Mouse (Mus musculus): ENCODE measurements around the gene Whrn. TPM values are rescaled to one million over a fixed set of nuclear protein-coding genes. Genes with fewer than 3 reads are reported as not detected.

The Whrn gene
- polyA plus RNA-seq, 1 experiment: not detected

DNA sequence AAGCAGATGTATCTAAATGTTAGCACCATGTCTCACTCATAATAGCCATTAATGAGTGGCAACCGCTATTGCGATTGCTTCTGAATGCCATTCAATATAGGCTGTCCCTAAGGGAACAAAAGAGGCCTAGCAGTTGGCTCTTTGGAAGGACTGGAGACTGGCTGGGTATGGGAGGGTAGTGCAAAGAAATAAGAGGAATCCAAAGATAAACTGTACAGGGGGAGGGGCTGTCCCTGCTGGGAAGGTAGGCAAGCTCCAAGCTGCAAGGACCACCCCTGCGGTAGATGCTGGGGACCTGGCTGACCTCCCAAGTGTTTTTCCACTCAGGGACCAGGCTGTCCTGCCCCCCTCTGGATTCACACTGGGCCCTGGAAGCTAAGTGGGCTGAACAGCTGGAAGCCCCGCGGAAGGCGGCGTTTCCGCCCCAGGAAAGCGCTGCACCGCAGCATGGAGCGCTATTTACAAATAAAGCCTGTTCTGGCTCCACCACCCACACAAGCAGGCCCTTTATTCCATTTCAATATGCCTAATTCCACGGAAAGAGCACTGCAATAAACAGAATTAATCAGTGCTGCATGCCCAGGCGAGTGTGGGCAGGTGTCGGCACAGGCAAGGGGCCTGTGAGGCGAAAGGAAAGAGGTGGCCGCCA, 36.5 kb downstream of the Whrn start:
- no peak overlapping the region for H3K4me3 ChIP-seq (ENCODE audit: insufficient read depth, low read length)
- TF ChIP-seq POLR2A (IDR thresholded peaks at IDR 0.05; ENCODE audit: borderline replicate concordance, low read depth, low read length) (no peak), CTCF (IDR thresholded peaks at IDR 0.05; ENCODE audit: low read depth, low read length) (no peak)
- no peaks in the 10 kb centered on the region for H3K4me1 ChIP-seq (ENCODE audit: control insufficient read depth, insufficient read depth, low read length)
- H3K27ac ChIP-seq (ENCODE audit: insufficient read depth, low read depth, low read length): no peak overlapping the region

DNA sequence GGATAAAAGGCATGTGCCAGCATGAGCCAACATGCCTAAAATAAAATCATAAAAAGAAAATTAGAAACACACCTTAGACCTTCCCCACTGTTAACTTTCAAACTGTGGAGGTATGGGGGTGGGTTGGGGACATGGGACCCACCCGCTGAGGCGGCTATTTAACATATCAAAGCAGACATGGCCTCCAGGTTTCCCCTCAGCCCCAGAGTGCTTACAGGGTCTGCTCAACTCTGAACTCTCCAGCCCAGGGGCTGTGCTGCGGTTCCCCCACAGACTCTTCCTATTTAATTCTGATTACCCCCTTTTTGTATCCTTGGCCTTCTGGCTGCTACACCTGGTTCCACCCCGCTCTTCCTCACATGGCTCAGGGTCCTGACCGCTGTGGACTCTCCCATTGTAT, 39.2 kb downstream of the Whrn start:
- no peak overlapping the region for H3K27ac ChIP-seq (ENCODE audit: insufficient read depth, low read depth, low read length)
- peaks cover 4% of the 10 kb centered on the region for H3K4me1 ChIP-seq (ENCODE audit: control insufficient read depth, insufficient read depth, low read length)
- H3K4me3 ChIP-seq (ENCODE audit: insufficient read depth, low read length): no peak overlapping the region
- no peak for TF ChIP-seq POLR2A (IDR thresholded peaks at IDR 0.05; ENCODE audit: borderline replicate concordance, low read depth, low read length)
- TF ChIP-seq CTCF (IDR thresholded peaks at IDR 0.05; ENCODE audit: low read depth, low read length): no peak

DNA sequence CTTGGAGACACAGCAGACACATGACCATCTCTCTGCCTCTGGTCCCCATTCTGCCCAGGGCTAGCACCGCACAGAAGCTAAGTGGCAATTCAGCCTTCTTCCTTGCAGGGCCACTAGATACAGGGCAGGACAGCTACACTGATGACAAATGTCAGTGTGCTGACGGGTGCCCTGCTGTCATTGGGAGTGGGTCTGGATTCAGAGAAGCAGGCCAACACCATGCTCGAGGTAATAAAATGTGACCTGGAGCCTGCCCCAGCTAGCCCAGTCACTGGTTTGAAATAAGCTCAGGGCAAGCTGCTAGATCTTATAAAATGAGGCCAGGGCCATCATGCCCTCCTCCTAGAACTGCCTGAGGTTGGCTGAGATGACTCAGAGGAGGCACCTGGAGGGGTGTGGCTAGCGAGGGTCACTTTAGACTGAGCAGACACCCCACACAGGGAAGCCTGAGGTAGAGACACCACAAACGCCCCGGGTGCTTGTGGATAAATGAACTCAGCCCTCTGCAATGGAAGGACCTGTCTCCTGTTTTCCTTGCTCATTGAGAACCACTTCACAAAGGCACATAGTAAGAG, 41.8 kb downstream of the Whrn start:
- H3K4me1 ChIP-seq (ENCODE audit: control insufficient read depth, insufficient read depth, low read length): peaks cover 4% of the 10 kb centered on the region
- TF ChIP-seq CTCF (IDR thresholded peaks at IDR 0.05; ENCODE audit: low read depth, low read length): no peak
- no peak for TF ChIP-seq POLR2A (IDR thresholded peaks at IDR 0.05; ENCODE audit: borderline replicate concordance, low read depth, low read length)
- no peak overlapping the region for H3K4me3 ChIP-seq (ENCODE audit: insufficient read depth, low read length)
- H3K27ac ChIP-seq (ENCODE audit: insufficient read depth, low read depth, low read length): no peak overlapping the region

DNA sequence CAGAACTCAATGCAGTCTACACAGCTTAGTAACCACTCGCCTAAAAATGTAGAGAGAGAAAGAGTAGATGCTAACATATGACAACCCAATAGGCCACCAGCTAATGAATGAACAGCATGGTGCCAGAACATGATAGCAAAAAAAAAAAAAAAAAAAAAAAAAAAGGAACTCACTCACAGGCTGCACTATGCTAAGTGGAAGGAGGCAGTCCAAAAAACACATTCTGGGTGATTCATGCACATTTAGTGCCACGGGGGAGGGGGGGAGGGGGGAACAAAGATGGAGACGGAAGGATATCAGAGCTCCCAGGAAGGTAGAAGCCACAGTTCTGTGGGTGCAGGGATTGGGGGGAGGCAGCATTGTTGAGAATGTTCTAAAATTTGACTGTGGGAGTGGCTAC, 43.2 kb downstream of the Whrn start:
- no peak overlapping the region for H3K27ac ChIP-seq (ENCODE audit: insufficient read depth, low read depth, low read length)
- TF ChIP-seq CTCF (IDR thresholded peaks at IDR 0.05; ENCODE audit: low read depth, low read length) (no peak), POLR2A (IDR thresholded peaks at IDR 0.05; ENCODE audit: borderline replicate concordance, low read depth, low read length) (no peak)
- no peak overlapping the region for H3K4me3 ChIP-seq (ENCODE audit: insufficient read depth, low read length)
- peaks cover 4% of the 10 kb centered on the region for H3K4me1 ChIP-seq (ENCODE audit: control insufficient read depth, insufficient read depth, low read length)

DNA sequence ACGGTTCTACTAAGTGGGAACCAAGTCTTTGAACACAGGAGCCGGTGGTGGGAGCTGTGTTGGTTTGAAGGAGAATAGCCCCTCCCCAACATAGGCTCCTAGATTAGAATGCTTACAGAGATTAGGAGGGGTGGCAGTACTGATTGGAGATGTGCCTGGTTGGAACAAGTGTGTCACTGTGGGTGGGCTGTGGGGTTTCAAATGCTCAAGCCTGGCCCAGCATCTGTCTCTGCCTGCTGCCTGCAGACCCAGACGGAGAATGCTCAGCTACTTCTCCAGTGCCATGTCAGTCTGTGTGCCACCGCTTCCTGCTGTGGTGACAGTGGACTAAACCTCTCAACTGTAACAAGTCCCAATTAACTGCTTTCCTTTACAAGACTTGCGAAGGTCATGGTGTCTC, 45.2 kb downstream of the Whrn start:
- no peak overlapping the region for H3K27ac ChIP-seq (ENCODE audit: insufficient read depth, low read depth, low read length)
- H3K4me1 ChIP-seq (ENCODE audit: control insufficient read depth, insufficient read depth, low read length): peaks cover 4% of the 10 kb centered on the region
- TF ChIP-seq CTCF (IDR thresholded peaks at IDR 0.05; ENCODE audit: low read depth, low read length) (no peak), POLR2A (IDR thresholded peaks at IDR 0.05; ENCODE audit: borderline replicate concordance, low read depth, low read length) (no peak)
- H3K4me3 ChIP-seq (ENCODE audit: insufficient read depth, low read length): no peak overlapping the region

DNA sequence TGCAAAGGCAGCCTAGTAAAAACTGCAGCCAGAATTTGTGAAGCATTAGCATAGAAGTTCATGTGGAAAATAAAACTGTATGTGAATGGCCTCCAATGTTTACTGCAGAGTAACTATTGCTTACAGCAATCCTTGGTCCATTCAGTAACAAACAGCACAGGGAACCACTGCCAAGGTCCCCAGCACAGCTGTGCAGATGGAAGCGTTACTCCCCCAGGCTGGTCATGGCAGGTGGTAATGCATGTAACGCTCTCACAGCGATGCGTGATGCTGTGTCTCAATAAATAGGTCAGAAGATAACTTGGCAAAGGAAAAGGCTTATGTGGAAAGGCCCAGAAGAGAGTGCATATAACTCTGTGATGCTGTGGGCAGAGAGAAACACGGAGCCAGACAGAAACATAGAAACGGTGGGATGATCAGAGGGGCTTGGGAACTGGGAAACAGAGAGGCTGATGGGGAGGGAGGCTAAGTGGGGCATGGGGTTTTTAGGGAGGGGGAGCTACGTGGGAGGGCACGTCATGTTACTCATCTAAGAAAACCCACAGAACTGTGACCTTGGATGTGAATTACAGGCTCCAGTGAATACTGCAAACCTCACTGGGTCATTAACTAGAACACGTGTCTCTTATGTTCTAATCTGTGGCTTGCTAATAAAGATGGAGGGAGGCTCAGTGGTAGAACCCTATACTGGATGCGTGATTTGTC, 51.3 kb downstream of the Whrn start:
- Histone ChIP-seq H3K27ac (ENCODE audit: insufficient read depth, low read depth, low read length) (no peak overlapping the region), H3K4me1 (ENCODE audit: control insufficient read depth, insufficient read depth, low read length) (no peaks in the 10 kb centered on the region; the same call in 1 of the 2 replicates), H3K4me3 (ENCODE audit: insufficient read depth, low read length) (no peak overlapping the region)
- TF ChIP-seq CTCF (IDR thresholded peaks at IDR 0.05; ENCODE audit: low read depth, low read length) (no peak), POLR2A (IDR thresholded peaks at IDR 0.05; ENCODE audit: borderline replicate concordance, low read depth, low read length) (no peak)

DNA sequence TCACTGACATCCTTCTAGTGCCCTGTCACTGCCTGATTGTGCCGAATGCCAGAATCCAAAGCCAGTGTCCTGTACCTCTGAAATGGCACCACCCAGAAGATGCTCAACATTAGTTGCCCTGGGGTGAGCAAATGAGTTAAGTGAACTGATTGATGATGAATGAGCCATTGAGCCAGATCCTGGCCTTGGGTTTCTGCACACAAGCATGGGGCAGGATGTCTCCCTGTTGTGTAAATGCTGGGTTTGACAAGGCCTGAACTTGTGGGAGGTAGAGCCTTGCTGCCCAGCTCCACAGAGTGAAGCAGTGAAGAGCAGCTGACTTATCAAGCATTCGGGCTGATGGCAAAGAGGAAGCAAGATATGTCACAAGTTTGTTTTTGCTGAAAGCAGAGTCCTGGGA, 52.7 kb downstream of the Whrn start:
- Histone ChIP-seq H3K4me3 (ENCODE audit: insufficient read depth, low read length) (no peak overlapping the region), H3K4me1 (ENCODE audit: control insufficient read depth, insufficient read depth, low read length) (no peaks in the 10 kb centered on the region; the same call in 1 of the 2 replicates), H3K27ac (ENCODE audit: insufficient read depth, low read depth, low read length) (no peak overlapping the region)
- no peak for TF ChIP-seq CTCF (IDR thresholded peaks at IDR 0.05; ENCODE audit: low read depth, low read length)
- no peak for TF ChIP-seq POLR2A (IDR thresholded peaks at IDR 0.05; ENCODE audit: borderline replicate concordance, low read depth, low read length)

DNA sequence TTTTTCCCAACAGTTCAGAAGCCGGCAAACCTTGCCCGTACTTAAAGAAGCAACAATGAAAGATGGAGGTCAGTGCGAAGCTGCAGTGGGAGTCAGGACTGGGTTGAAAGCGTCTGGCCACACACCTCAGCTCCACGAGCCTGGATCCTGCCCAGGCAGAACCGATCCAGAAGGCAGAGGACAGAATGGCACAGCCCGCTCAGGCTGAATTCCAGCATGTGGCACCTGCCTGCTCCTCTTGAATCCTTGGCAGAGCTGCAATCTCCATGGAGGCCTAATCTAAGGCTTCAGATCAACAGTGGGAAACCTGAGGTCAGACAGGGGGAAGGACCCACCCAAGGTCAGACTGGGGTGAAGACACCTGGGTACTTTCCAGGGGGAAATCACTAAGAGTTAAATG, 54.2 kb downstream of the Whrn start:
- no peak overlapping the region for H3K27ac ChIP-seq (ENCODE audit: insufficient read depth, low read depth, low read length)
- no peaks in the 10 kb centered on the region; the same call in 1 of the 2 replicates for H3K4me1 ChIP-seq (ENCODE audit: control insufficient read depth, insufficient read depth, low read length)
- TF ChIP-seq CTCF (IDR thresholded peaks at IDR 0.05; ENCODE audit: low read depth, low read length) (no peak), POLR2A (IDR thresholded peaks at IDR 0.05; ENCODE audit: borderline replicate concordance, low read depth, low read length) (no peak)
- H3K4me3 ChIP-seq (ENCODE audit: insufficient read depth, low read length): no peak overlapping the region

DNA sequence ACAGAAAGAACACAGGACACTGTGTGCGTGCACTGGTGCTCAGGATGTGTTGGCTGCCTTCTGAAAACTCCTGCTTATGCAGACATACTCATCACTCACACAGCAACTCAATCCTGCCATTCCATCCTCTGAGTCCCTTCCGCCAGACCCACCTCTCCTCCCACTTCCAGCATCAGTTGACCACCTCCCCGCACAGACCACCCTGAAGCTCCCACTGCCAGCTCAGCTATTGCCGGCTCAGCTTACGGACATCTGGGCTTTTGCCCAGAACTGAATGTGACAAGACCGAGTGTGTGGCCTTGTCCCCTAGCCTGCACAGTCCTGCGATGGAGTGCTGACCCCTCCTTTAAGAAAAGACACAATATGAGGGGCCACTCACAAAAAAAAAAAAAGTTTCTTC, 55.5 kb downstream of the Whrn start:
- no peaks in the 10 kb centered on the region; the same call in 1 of the 2 replicates for H3K4me1 ChIP-seq (ENCODE audit: control insufficient read depth, insufficient read depth, low read length)
- no peak overlapping the region for H3K27ac ChIP-seq (ENCODE audit: insufficient read depth, low read depth, low read length)
- no peak overlapping the region for H3K4me3 ChIP-seq (ENCODE audit: insufficient read depth, low read length)
- TF ChIP-seq POLR2A (IDR thresholded peaks at IDR 0.05; ENCODE audit: borderline replicate concordance, low read depth, low read length): no peak
- TF ChIP-seq CTCF (IDR thresholded peaks at IDR 0.05; ENCODE audit: low read depth, low read length): no peak

DNA sequence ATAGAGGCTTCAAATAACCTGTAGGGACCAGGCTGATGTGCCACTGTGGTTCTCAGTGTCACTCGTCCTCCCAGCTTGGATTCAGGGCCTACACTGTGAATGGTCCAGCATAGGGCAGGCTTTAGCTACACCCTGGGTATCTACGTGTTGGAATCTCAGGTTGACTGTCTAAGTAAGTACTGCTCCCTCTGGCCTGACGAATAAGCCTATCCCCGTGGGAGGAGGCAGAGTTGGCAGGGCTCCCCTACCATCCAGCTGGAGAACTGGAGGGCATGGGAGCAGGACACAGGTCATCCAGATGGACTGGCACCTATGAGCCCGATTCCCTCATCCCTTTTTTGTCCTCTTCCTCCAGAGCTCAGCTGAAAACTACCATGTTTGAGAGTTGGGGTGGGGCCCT, 57.8 kb downstream of the Whrn start:
- Histone ChIP-seq H3K4me3 (ENCODE audit: insufficient read depth, low read length) (no peak overlapping the region), H3K4me1 (ENCODE audit: control insufficient read depth, insufficient read depth, low read length) (no peaks in the 10 kb centered on the region), H3K27ac (ENCODE audit: insufficient read depth, low read depth, low read length) (no peak overlapping the region)
- TF ChIP-seq POLR2A (IDR thresholded peaks at IDR 0.05; ENCODE audit: borderline replicate concordance, low read depth, low read length) (no peak), CTCF (IDR thresholded peaks at IDR 0.05; ENCODE audit: low read depth, low read length) (no peak)

Data from bone marrow macrophage, adult 2 months (primary cell).